Comparison of ENCODE assay signal across 19 mouse cellular contexts in genomic region chr11:100885472-100885871, GRCm38 (mm10). TPM values are rescaled to one million over a fixed set of nuclear protein-coding genes. Genes with fewer than 3 reads are reported as not detected.
DNase-seq lines count a peak whose midpoint lies in the region; ATAC-seq lines count a peak whose summit lies in the region.
"Had no signal": no experiment of that assay in that cellular context is flagged by ENCODE, and none has a peak within 500 bp of the region (broad histone marks: within the 10 kb centered on the region; RNA-seq: fewer than 3 reads in every experiment).

No protein-coding gene starts in this region.

- DNase-seq in heart, adult 8-10 months (ENCODE audit: low spot score) = peak; percentile 42
- DNase-seq in heart, adult 11 months = no peak
- no peak for DNase-seq in lung, adult 18-20 months
- DNase-seq: embryo, embryonic 11 days; gastrocnemius, postnatal 14 days; kidney, adult 18-20 months; kidney, postnatal 10 days; lung, postnatal 36 days; thymus, adult 2 months had no signal

- no peak overlapping the region for H3K4me3 ChIP-seq in heart, embryonic 11.5 days (ENCODE audit: low read depth, low read length)
- H3K4me3 ChIP-seq in limb, embryonic 12.5 days (replicated peaks) = no peak overlapping the region
- no peak overlapping the region for H3K4me3 ChIP-seq in stomach, embryonic 15.5 days (replicated peaks)
- H3K4me3 ChIP-seq: embryonic facial prominence, embryonic 15.5 days; left cerebral cortex, adult 2 months; limb, embryonic 15.5 days had no signal

- H3K36me3 ChIP-seq in heart, embryonic 11.5 days (ENCODE audit: control insufficient read depth, insufficient read depth, low read length) = peaks cover 2% of the 10 kb centered on the region
- H3K36me3 ChIP-seq in limb, embryonic 12.5 days = peaks cover 46% of the 10 kb centered on the region
- peaks cover 5% of the 10 kb centered on the region for H3K36me3 ChIP-seq in stomach, embryonic 15.5 days

- peak overlapping the region; percentile 82 for H3K27ac ChIP-seq in heart, embryonic 11.5 days (ENCODE audit: low read depth, low read length)
- peak overlapping the region; percentile 1; the same call in 1 of the 2 replicates for H3K27ac ChIP-seq in limb, embryonic 12.5 days
- H3K27ac ChIP-seq in stomach, embryonic 15.5 days = 0 out of 2 replicates have a peak overlapping the region, but pooled peaks have one; percentile 1
- H3K27ac ChIP-seq: embryonic facial prominence, embryonic 15.5 days; hindbrain, embryonic 14.5 days; left cerebral cortex, adult 2 months; limb, embryonic 15.5 days had no signal

- no peaks in the 10 kb centered on the region for H3K27me3 ChIP-seq in heart, embryonic 11.5 days (ENCODE audit: control insufficient read depth, insufficient read depth, low read length)
- no peaks in the 10 kb centered on the region for H3K27me3 ChIP-seq in limb, embryonic 12.5 days
- H3K27me3 ChIP-seq in stomach, embryonic 15.5 days (replicated peaks) = no peaks in the 10 kb centered on the region
- H3K27me3 ChIP-seq: embryonic facial prominence, embryonic 15.5 days; limb, embryonic 15.5 days; Patski had no signal

- H3K9me3 ChIP-seq in heart, embryonic 11.5 days (replicated peaks; ENCODE audit: control insufficient read depth, low read length) = no peaks in the 10 kb centered on the region
- no peaks in the 10 kb centered on the region for H3K9me3 ChIP-seq in limb, embryonic 12.5 days
- no peaks in the 10 kb centered on the region for H3K9me3 ChIP-seq in stomach, embryonic 15.5 days
- H3K9me3 ChIP-seq: embryonic facial prominence, embryonic 15.5 days; limb, embryonic 15.5 days had no signal

- H3K4me2 ChIP-seq in heart, embryonic 11.5 days = no peak overlapping the region
- H3K4me2 ChIP-seq in limb, embryonic 12.5 days = no peak overlapping the region
- H3K4me2 ChIP-seq in stomach, embryonic 15.5 days = no peak overlapping the region
- H3K4me2 ChIP-seq: embryonic facial prominence, embryonic 15.5 days; hindbrain, embryonic 14.5 days; limb, embryonic 15.5 days; midbrain, embryonic 11.5 days had no signal

- ATAC-seq in heart, embryonic 11.5 days (replicated peaks; ENCODE audit: insufficient number of reproducible peaks, low FRiP score, low TSS enrichment) = no peak
- no peak for ATAC-seq in limb, embryonic 12.5 days (ENCODE audit: insufficient number of reproducible peaks, insufficient read depth, low FRiP score, low TSS enrichment, low read depth)
- ATAC-seq in stomach, embryonic 15.5 days (ENCODE audit: insufficient read depth, low FRiP score, low read depth) = no peak
- ATAC-seq in megakaryocyte progenitor cell, adult 5-6 weeks (replicated peaks; ENCODE audit: poor library complexity) = no peak
- ATAC-seq: Patski had no signal

- H3K9ac ChIP-seq in heart, embryonic 11.5 days (ENCODE audit: low read depth, low read length) = no peak overlapping the region
- no peak overlapping the region for H3K9ac ChIP-seq in limb, embryonic 12.5 days (replicated peaks)
- H3K9ac ChIP-seq in stomach, embryonic 15.5 days = no peak overlapping the region
- H3K9ac ChIP-seq: embryonic facial prominence, embryonic 15.5 days; hindbrain, embryonic 14.5 days; limb, embryonic 15.5 days had no signal

- H3K4me1 ChIP-seq in heart, embryonic 11.5 days (ENCODE audit: control insufficient read depth, insufficient read depth, low read length) = peaks cover 22% of the 10 kb centered on the region
- no peaks in the 10 kb centered on the region for H3K4me1 ChIP-seq in limb, embryonic 12.5 days (replicated peaks)
- peaks cover 1% of the 10 kb centered on the region; the same call in 1 of the 2 replicates for H3K4me1 ChIP-seq in stomach, embryonic 15.5 days
- H3K4me1 ChIP-seq: embryonic facial prominence, embryonic 15.5 days; limb, embryonic 15.5 days had no signal

RNA-seq across cellular contexts. Expression of gene Stat5a, which starts 26.3 kb away (rescaled TPM):
- total RNA-seq in heart, adult 8-10 months (2022) = 10 to 100 TPM; 16.5 to 26.5 (median 21.6) TPM
- polyA plus RNA-seq in heart, embryonic 11.5 days (2014; fragmentation: Nextera tagmentation; extraction: Ambion mirVana) = 5.6 and 5.9 TPM in 2 replicates
- 4.0 and 5.5 TPM in 2 replicates for polyA plus RNA-seq in limb, embryonic 12.5 days (2016; fragmentation: Nextera tagmentation; extraction: Ambion mirVana)
- 8.5 and 9.5 TPM in 2 replicates for polyA plus RNA-seq in stomach, embryonic 15.5 days (2015; fragmentation: Nextera tagmentation; extraction: Ambion mirVana)
- total RNA-seq in megakaryocyte progenitor cell, adult 5-6 weeks (2015) = 25.3 and 31.0 TPM in 2 replicates
- 31.5 and 32.4 TPM in 2 replicates for total RNA-seq in megakaryocyte progenitor cell, adult 5-6 weeks (2017)

RNA-seq across cellular contexts. Expression of gene Stat5b, which starts 34.9 kb away (rescaled TPM):
- total RNA-seq in heart, adult 8-10 months (2022) = 10 to 100 TPM; 57.2 to 64.8 (median 62.7) TPM
- polyA plus RNA-seq in heart, embryonic 11.5 days (2014; fragmentation: Nextera tagmentation; extraction: Ambion mirVana) = 26.4 and 32.0 TPM in 2 replicates
- 20.4 and 20.6 TPM in 2 replicates for polyA plus RNA-seq in limb, embryonic 12.5 days (2016; fragmentation: Nextera tagmentation; extraction: Ambion mirVana)
- polyA plus RNA-seq in stomach, embryonic 15.5 days (2015; fragmentation: Nextera tagmentation; extraction: Ambion mirVana) = 26.6 and 27.5 TPM in 2 replicates
- total RNA-seq in megakaryocyte progenitor cell, adult 5-6 weeks (2015) = 31.1 and 32.2 TPM in 2 replicates
- 29.4 and 37.2 TPM in 2 replicates for total RNA-seq in megakaryocyte progenitor cell, adult 5-6 weeks (2017)

RNA-seq across cellular contexts. Expression of gene Stat3, which starts 53.9 kb away (rescaled TPM):
- total RNA-seq in heart, adult 8-10 months (2022) = 100 to 1,000 TPM in 1 of 4 experiments, 10 to 100 TPM in 3; 76.6 to 108 (median 91.0) TPM
- 45.0 and 49.0 TPM in 2 replicates for polyA plus RNA-seq in heart, embryonic 11.5 days (2014; fragmentation: Nextera tagmentation; extraction: Ambion mirVana)
- polyA plus RNA-seq in limb, embryonic 12.5 days (2016; fragmentation: Nextera tagmentation; extraction: Ambion mirVana) = 40.5 and 40.8 TPM in 2 replicates
- polyA plus RNA-seq in stomach, embryonic 15.5 days (2015; fragmentation: Nextera tagmentation; extraction: Ambion mirVana) = 44.5 and 46.5 TPM in 2 replicates
- 38.3 and 38.6 TPM in 2 replicates for total RNA-seq in megakaryocyte progenitor cell, adult 5-6 weeks (2015)
- 78.6 and 85.3 TPM in 2 replicates for total RNA-seq in megakaryocyte progenitor cell, adult 5-6 weeks (2017)

Comparison
In these comparisons a context has a peak if more than half of its experiments do, and no peak if none do; other contexts are left out.
1. H3K27ac ChIP-seq: peak in every context shown above with its lines; median percentile 82 in heart, embryonic 11.5 days; 1 in limb, embryonic 12.5 days; 1 in stomach, embryonic 15.5 days.